Mouse (Mus musculus) CD4-positive, CD25-positive, alpha-beta regulatory T cell (primary cell): Measurements from ENCODE around the gene Gm20814. TPM values are rescaled to one million over a fixed set of nuclear protein-coding genes. Genes with fewer than 3 reads are reported as not detected.

ENCODE experiments used
- polyA plus RNA-seq: library from polyadenylated mRNA; unstranded; fragments of 100-300 nt; shearing (Covaris generic); gene quantifications from one replicate; pipeline ENCODE4 v1.2.1, GENCODE M21; 2017

The Gm20814 gene
- not detected for polyA plus RNA-seq

GRCm38 (mm10) chrY:75195556-75195955 is at the start of gene Gm20814:
TSS of gene Gm20814 (plus strand) at chrY:75195856.

